ENCODE assay signal across 23 mouse cellular contexts in the genomic region with DNA sequence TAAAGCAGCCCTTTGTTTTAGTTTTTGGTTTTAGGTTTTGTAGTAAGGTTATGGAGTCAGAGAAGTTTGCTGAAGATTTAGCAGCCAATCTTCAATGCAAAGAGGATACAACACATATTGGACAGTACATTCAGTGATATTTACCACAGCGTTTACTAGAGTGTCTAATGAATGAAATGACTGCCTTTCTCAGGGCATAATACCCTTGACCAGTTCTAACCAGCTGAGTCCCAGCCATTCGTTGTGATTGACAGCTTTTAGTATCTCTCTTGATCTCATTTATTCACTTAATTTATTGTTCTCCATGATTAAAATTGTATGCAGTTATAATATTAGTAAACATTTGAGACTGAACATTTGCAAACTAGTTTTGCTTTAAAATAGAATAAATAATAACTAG.
"Had no signal": no experiment of that assay in that cellular context is flagged by ENCODE, and none has a peak within 500 bp of the region (broad histone marks: within the 10 kb centered on the region; RNA-seq: fewer than 3 reads in every experiment).

No protein-coding gene starts in this region.

- H3K36me3 ChIP-seq: heart, embryonic 10.5 days; heart, embryonic 12.5 days; hindbrain, embryonic 10.5 days; hindbrain, embryonic 13.5 days; intestine, embryonic 15.5 days; limb, embryonic 13.5 days; limb, embryonic 15.5 days had no signal

- H3K27me3 ChIP-seq: heart, embryonic 12.5 days; hindbrain, embryonic 13.5 days; intestine, embryonic 15.5 days; limb, embryonic 13.5 days; limb, embryonic 15.5 days had no signal

- H3K27ac ChIP-seq: gastrocnemius, adult 2 months; heart, embryonic 10.5 days; hindbrain, embryonic 10.5 days; hindbrain, embryonic 13.5 days; intestine, embryonic 15.5 days; layer of hippocampus, adult 2 months; left cerebral cortex, adult 2 months; limb, embryonic 13.5 days; limb, embryonic 15.5 days had no signal

- H3K9me3 ChIP-seq: heart, embryonic 10.5 days; heart, embryonic 12.5 days; hindbrain, embryonic 10.5 days; hindbrain, embryonic 13.5 days; intestine, embryonic 15.5 days; limb, embryonic 13.5 days; limb, embryonic 15.5 days had no signal

- DNase-seq: gastrocnemius, adult 2 months; gastrocnemius, postnatal 10 days; gastrocnemius, postnatal 25 days; heart, adult 18-20 months; heart, postnatal 10 days; heart, postnatal 4 days; kidney, adult 18-20 months; kidney, adult 8-10 months; kidney, postnatal 10 days; kidney, postnatal 25 days; kidney, postnatal 4 days had no signal

- H3K4me2 ChIP-seq: heart, embryonic 12.5 days; hindbrain, embryonic 13.5 days; intestine, embryonic 15.5 days; limb, embryonic 13.5 days; limb, embryonic 15.5 days had no signal

- H3K9ac ChIP-seq: heart, embryonic 12.5 days; hindbrain, embryonic 13.5 days; intestine, embryonic 15.5 days; limb, embryonic 13.5 days; limb, embryonic 15.5 days had no signal

- H3K4me1 ChIP-seq: heart, embryonic 10.5 days; heart, embryonic 12.5 days; hindbrain, embryonic 10.5 days; hindbrain, embryonic 13.5 days; intestine, embryonic 15.5 days; limb, embryonic 13.5 days; limb, embryonic 15.5 days had no signal

- ATAC-seq: hindbrain, embryonic 16.5 days; inflammation-experienced regulatory T-cells, adult 6 months; intestine, embryonic 15.5 days; intestine, postnatal 0 days had no signal

- H3K4me3 ChIP-seq: gastrocnemius, adult 2 months; heart, embryonic 10.5 days; heart, embryonic 12.5 days; hindbrain, embryonic 10.5 days; hindbrain, embryonic 13.5 days; intestine, embryonic 15.5 days; layer of hippocampus, adult 2 months; left cerebral cortex, adult 2 months; limb, embryonic 13.5 days; limb, embryonic 15.5 days had no signal
